Mouse (Mus musculus): ENCODE results near the gene Itih2. TPM values are rescaled to one million over a fixed set of nuclear protein-coding genes. Genes with fewer than 3 reads are reported as not detected.
A peak's percentile ranks its signal among the peaks of the same experiment; 100 is the strongest.

Itih2 gene
- polyA plus RNA-seq, 1 experiment from 2014 or later, result 0.36 TPM

GRCm38 (mm10) chr2:10101180-10101579 lies 30.0 kb downstream of the Itih2 start:
- Histone ChIP-seq H3K4me1 (ENCODE audit: control insufficient read depth, insufficient read depth, low read length) (no peaks in the 10 kb centered on the region), H3K9ac (ENCODE audit: low read length) (no peak overlapping the region), H3K4me3 (ENCODE audit: low read depth, low read length) (no peak overlapping the region), H3K9me3 (ENCODE audit: control insufficient read depth, low read length) (no peaks in the 10 kb centered on the region), H3K4me2 (ENCODE audit: low read depth, severe bottlenecking) (no peak overlapping the region), H3K36me3 (ENCODE audit: control insufficient read depth, insufficient read depth, low read length) (no peaks in the 10 kb centered on the region), H3K27ac (replicated peaks; ENCODE audit: low read depth, low read length) (no peak overlapping the region), H3K27me3 (ENCODE audit: control insufficient read depth, insufficient read depth, low read length) (no peaks in the 10 kb centered on the region)
- ATAC-seq (ENCODE audit: insufficient number of reproducible peaks, low FRiP score, low TSS enrichment, low read depth) (no peak), DNase-seq (ENCODE audit: low spot score) (peak; percentile 57)
- WGBS, result 47% methylated on average over 6 of the region's 6 CpGs

GRCm38 (mm10) chr2:10100471-10100870 lies 30.7 kb downstream of the Itih2 start:
- Histone ChIP-seq H3K27ac (replicated peaks; ENCODE audit: low read depth, low read length) (no peak overlapping the region), H3K36me3 (ENCODE audit: control insufficient read depth, insufficient read depth, low read length) (no peaks in the 10 kb centered on the region), H3K9ac (ENCODE audit: low read length) (no peak overlapping the region), H3K4me1 (ENCODE audit: control insufficient read depth, insufficient read depth, low read length) (no peaks in the 10 kb centered on the region), H3K27me3 (ENCODE audit: control insufficient read depth, insufficient read depth, low read length) (no peaks in the 10 kb centered on the region), H3K4me3 (ENCODE audit: low read depth, low read length) (no peak overlapping the region), H3K9me3 (ENCODE audit: control insufficient read depth, low read length) (no peaks in the 10 kb centered on the region), H3K4me2 (ENCODE audit: low read depth, severe bottlenecking) (no peak overlapping the region)
- WGBS, result 72% methylated on average over 2 of the region's 2 CpGs
- DNase-seq (ENCODE audit: low spot score), result no peak
- ATAC-seq (ENCODE audit: insufficient number of reproducible peaks, low FRiP score, low TSS enrichment, low read depth), result no peak

- DNase-seq (ENCODE audit: low spot score) (peak; percentile 77), ATAC-seq (ENCODE audit: insufficient number of reproducible peaks, low FRiP score, low TSS enrichment, low read depth) (no peak; the same call in 1 of the 2 replicates)
- Histone ChIP-seq H3K9ac (ENCODE audit: low read length) (no peak overlapping the region), H3K4me3 (ENCODE audit: low read depth, low read length) (no peak overlapping the region), H3K4me1 (ENCODE audit: control insufficient read depth, insufficient read depth, low read length) (no peaks in the 10 kb centered on the region), H3K27me3 (ENCODE audit: control insufficient read depth, insufficient read depth, low read length) (no peaks in the 10 kb centered on the region), H3K4me2 (ENCODE audit: low read depth, severe bottlenecking) (no peak overlapping the region), H3K27ac (replicated peaks; ENCODE audit: low read depth, low read length) (no peak overlapping the region), H3K9me3 (ENCODE audit: control insufficient read depth, low read length) (no peaks in the 10 kb centered on the region), H3K36me3 (ENCODE audit: control insufficient read depth, insufficient read depth, low read length) (peaks cover 4% of the 10 kb centered on the region; the same call in 1 of the 2 replicates)
- 32% methylated on average over 9 of the region's 9 CpGs for WGBS
These were observed 32.5 kb downstream of the Itih2 start for GRCm38 (mm10) chr2:10098598-10099215.

GRCm38 (mm10) chr2:10094327-10095100 lies 36.7 kb downstream of the Itih2 start:
- Histone ChIP-seq H3K9ac (ENCODE audit: low read length) (no peak overlapping the region), H3K27ac (replicated peaks; ENCODE audit: low read depth, low read length) (no peak overlapping the region), H3K27me3 (ENCODE audit: control insufficient read depth, insufficient read depth, low read length) (no peaks in the 10 kb centered on the region), H3K4me2 (ENCODE audit: low read depth, severe bottlenecking) (no peak overlapping the region), H3K9me3 (ENCODE audit: control insufficient read depth, low read length) (no peaks in the 10 kb centered on the region), H3K36me3 (ENCODE audit: control insufficient read depth, insufficient read depth, low read length) (peaks cover 19% of the 10 kb centered on the region), H3K4me3 (ENCODE audit: low read depth, low read length) (no peak overlapping the region), H3K4me1 (ENCODE audit: control insufficient read depth, insufficient read depth, low read length) (no peaks in the 10 kb centered on the region)
- no peak for ATAC-seq (ENCODE audit: insufficient number of reproducible peaks, low FRiP score, low TSS enrichment, low read depth)
- WGBS, result 91% methylated on average over 14 of the region's 14 CpGs
- no peak for DNase-seq (ENCODE audit: low spot score)

GRCm38 (mm10) chr2:10087256-10087850 lies 43.8 kb downstream of the Itih2 start:
- no peaks in the 10 kb centered on the region for H3K27me3 ChIP-seq (ENCODE audit: control insufficient read depth, insufficient read depth, low read length)
- DNase-seq (ENCODE audit: low spot score) (no peak), ATAC-seq (ENCODE audit: insufficient number of reproducible peaks, low FRiP score, low TSS enrichment, low read depth) (no peak)
- no peaks in the 10 kb centered on the region for H3K9me3 ChIP-seq (ENCODE audit: control insufficient read depth, low read length)
- H3K36me3 ChIP-seq (ENCODE audit: control insufficient read depth, insufficient read depth, low read length), result peaks cover 14% of the 10 kb centered on the region
- H3K4me3 ChIP-seq (ENCODE audit: low read depth, low read length), result no peak overlapping the region
- H3K27ac ChIP-seq (replicated peaks; ENCODE audit: low read depth, low read length), result no peak overlapping the region
- H3K4me1 ChIP-seq (ENCODE audit: control insufficient read depth, insufficient read depth, low read length), result no peaks in the 10 kb centered on the region
- WGBS, result 89% methylated on average over 8 of the region's 8 CpGs
- H3K9ac ChIP-seq (ENCODE audit: low read length), result no peak overlapping the region
- no peak overlapping the region for H3K4me2 ChIP-seq (ENCODE audit: low read depth, severe bottlenecking)

GRCm38 (mm10) chr2:10082737-10083136 lies 48.5 kb downstream of the Itih2 start:
- no peaks in the 10 kb centered on the region for H3K27me3 ChIP-seq (ENCODE audit: control insufficient read depth, insufficient read depth, low read length)
- H3K4me1 ChIP-seq (ENCODE audit: control insufficient read depth, insufficient read depth, low read length), result peaks cover 11% of the 10 kb centered on the region; the same call in 1 of the 2 replicates
- ATAC-seq (ENCODE audit: insufficient number of reproducible peaks, low FRiP score, low TSS enrichment, low read depth) (no peak), DNase-seq (ENCODE audit: low spot score) (no peak)
- peaks cover 3% of the 10 kb centered on the region; the same call in 1 of the 2 replicates for H3K36me3 ChIP-seq (ENCODE audit: control insufficient read depth, insufficient read depth, low read length)
- no peak overlapping the region for H3K4me3 ChIP-seq (ENCODE audit: low read depth, low read length)
- H3K27ac ChIP-seq (replicated peaks; ENCODE audit: low read depth, low read length), result no peak overlapping the region
- H3K9me3 ChIP-seq (ENCODE audit: control insufficient read depth, low read length), result no peaks in the 10 kb centered on the region
- WGBS, result 34% methylated on average over 1 of the region's 1 CpGs
- H3K9ac ChIP-seq (ENCODE audit: low read length), result no peak overlapping the region
- H3K4me2 ChIP-seq (ENCODE audit: low read depth, severe bottlenecking), result no peak overlapping the region

GRCm38 (mm10) chr2:10081453-10082080 lies 49.6 kb downstream of the Itih2 start:
- Histone ChIP-seq H3K36me3 (ENCODE audit: control insufficient read depth, insufficient read depth, low read length) (no peaks in the 10 kb centered on the region), H3K4me1 (ENCODE audit: control insufficient read depth, insufficient read depth, low read length) (peaks cover 11% of the 10 kb centered on the region; the same call in 1 of the 2 replicates), H3K27ac (replicated peaks; ENCODE audit: low read depth, low read length) (no peak overlapping the region), H3K27me3 (ENCODE audit: control insufficient read depth, insufficient read depth, low read length) (no peaks in the 10 kb centered on the region), H3K4me3 (ENCODE audit: low read depth, low read length) (peak overlapping the region; percentile 70), H3K9ac (ENCODE audit: low read length) (no peak overlapping the region), H3K9me3 (ENCODE audit: control insufficient read depth, low read length) (no peaks in the 10 kb centered on the region), H3K4me2 (ENCODE audit: low read depth, severe bottlenecking) (peak overlapping the region; percentile 60)
- DNase-seq (ENCODE audit: low spot score) (no peak), ATAC-seq (ENCODE audit: insufficient number of reproducible peaks, low FRiP score, low TSS enrichment, low read depth) (no peak)
- WGBS, result 82% methylated on average over 5 of the region's 5 CpGs

- Histone ChIP-seq H3K27ac (replicated peaks; ENCODE audit: low read depth, low read length) (peak within 1 kb of the TSS; percentile 49), H3K9ac (ENCODE audit: low read length) (peak within 1 kb of the TSS; percentile 89), H3K4me3 (ENCODE audit: low read depth, low read length) (peak within 1 kb of the TSS; percentile 70), H3K4me1 (ENCODE audit: control insufficient read depth, insufficient read depth, low read length) (peaks cover 11% of the 10 kb centered on the region; the same call in 1 of the 2 replicates), H3K9me3 (ENCODE audit: control insufficient read depth, low read length) (no peaks in the 10 kb centered on the region), H3K4me2 (ENCODE audit: low read depth, severe bottlenecking) (peak within 1 kb of the TSS; percentile 77), H3K36me3 (ENCODE audit: control insufficient read depth, insufficient read depth, low read length) (peaks cover 1% of the 10 kb centered on the region; the same call in 1 of the 2 replicates), H3K27me3 (ENCODE audit: control insufficient read depth, insufficient read depth, low read length) (no peaks in the 10 kb centered on the region)
- under 1% methylated on average over 57 of the region's 61 CpGs for WGBS
- DNase-seq (ENCODE audit: low spot score) (peak; percentile 98), ATAC-seq (ENCODE audit: insufficient number of reproducible peaks, low FRiP score, low TSS enrichment, low read depth) (peak; percentile 97)
These were observed 50.7 kb downstream of the Itih2 start, which contains the start of the genes Atp5c1 and Kin for GRCm38 (mm10) chr2:10080310-10081010. Gene Atp5c1, minus strand, starts transcription at chr2:10080510. Gene Kin, plus strand, starts transcription at chr2:10080593.
